Mouse (Mus musculus) thymus, postnatal 10 days (tissue): Measurements from ENCODE around the gene 4930583I09Rik.

ENCODE experiments used
- DNase-seq, 2 experiments: peaks; one replicate each; pipeline ENCODE4 v3.0.0; 2021; ENCODE audit warnings: low spot score in 2 of 2

4930583I09Rik gene

GRCm38 (mm10) chr17:64802168-64802955 is 33.5 kb downstream of the 4930583I09Rik start:
- DNase-seq, result no peak

GRCm38 (mm10) chr17:64792623-64793022 is 43.2 kb downstream of the 4930583I09Rik start:
- DNase-seq, result no peak

- DNase-seq, result no peak
Observed at GRCm38 (mm10) chr17:64792076-64792475, 43.8 kb downstream of the 4930583I09Rik start.

GRCm38 (mm10) chr17:64789175-64789574 is 46.7 kb downstream of the 4930583I09Rik start:
- DNase-seq, result no peak

GRCm38 (mm10) chr17:64788301-64788700 is 47.6 kb downstream of the 4930583I09Rik start:
- no peak for DNase-seq

GRCm38 (mm10) chr17:64785961-64786360 is 49.9 kb downstream of the 4930583I09Rik start:
- no peak for DNase-seq
